Mouse (Mus musculus): ENCODE measurements around the gene Vmn2r69.

The Vmn2r69 gene

DNA sequence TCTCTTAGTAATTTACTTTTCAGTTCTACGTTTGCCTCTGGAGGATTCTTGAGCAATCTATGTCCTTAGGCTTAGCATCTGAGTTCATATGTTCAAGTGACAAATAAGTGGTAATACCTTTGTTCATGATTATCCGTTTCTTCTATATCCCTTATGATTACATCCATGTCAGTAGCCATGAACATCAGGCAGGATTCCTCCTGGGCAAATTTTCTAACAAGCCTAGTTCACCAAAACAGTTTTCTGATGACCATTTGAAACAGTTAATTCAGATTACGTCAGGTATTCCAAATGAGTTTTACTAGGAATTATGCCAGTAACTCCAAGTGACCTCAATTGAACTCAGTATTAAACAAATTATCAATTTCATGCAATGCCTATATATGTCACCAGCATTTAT, at the start of gene Vmn2r69:
Gene Vmn2r69 (minus strand): TSS at position 101 of the 400 bp plus-strand sequence.
- no peak for DNase-seq (ENCODE audit: extremely low read depth, low read depth, low spot score)

Data from fat pad, adult 2 months (tissue).